In genomic region chr16:24434026-24434425, GRCm38 (mm10) we compare ENCODE assay signal across 9 mouse cellular contexts. TPM values are rescaled to one million over a fixed set of nuclear protein-coding genes. Genes with fewer than 3 reads are reported as not detected.
DNase-seq lines count a peak whose midpoint lies in the region; ATAC-seq and TF ChIP-seq lines count a peak whose summit lies in the region.
"Had no signal": no experiment of that assay in that cellular context is flagged by ENCODE, and none has a peak within 500 bp of the region (broad histone marks: within the 10 kb centered on the region; RNA-seq: fewer than 3 reads in every experiment).

No protein-coding gene starts in this region.

- peaks cover 85% of the 10 kb centered on the region for H3K4me1 ChIP-seq in heart, embryonic 12.5 days (replicated peaks)
- H3K4me1 ChIP-seq in lung, embryonic 14.5 days (ENCODE audit: insufficient read depth), result peaks cover 17% of the 10 kb centered on the region
- peaks cover 34% of the 10 kb centered on the region for H3K4me1 ChIP-seq in embryonic facial prominence, embryonic 13.5 days
- H3K4me1 ChIP-seq in neural tube, embryonic 15.5 days, result peaks cover 23% of the 10 kb centered on the region

- WGBS in heart, embryonic 12.5 days, result 18% methylated on average over 7 of the region's 7 CpGs
- WGBS in lung, embryonic 14.5 days, result 38% methylated on average over 7 of the region's 7 CpGs
- 56% methylated on average over 7 of the region's 7 CpGs for WGBS in embryonic facial prominence, embryonic 13.5 days
- WGBS in neural tube, embryonic 15.5 days, result 80% methylated on average over 7 of the region's 7 CpGs

- H3K4me3 ChIP-seq in heart, embryonic 12.5 days, result no peak overlapping the region
- H3K4me3 ChIP-seq in lung, embryonic 14.5 days (ENCODE audit: low read depth, low read length), result no peak overlapping the region
- H3K4me3 ChIP-seq in embryonic facial prominence, embryonic 13.5 days, result no peak overlapping the region
- H3K4me3 ChIP-seq in neural tube, embryonic 15.5 days (replicated peaks), result no peak overlapping the region

- H3K4me2 ChIP-seq in heart, embryonic 12.5 days, result peak overlapping the region; percentile 55
- no peak overlapping the region for H3K4me2 ChIP-seq in lung, embryonic 14.5 days
- no peak overlapping the region for H3K4me2 ChIP-seq in embryonic facial prominence, embryonic 13.5 days
- H3K4me2 ChIP-seq in neural tube, embryonic 15.5 days, result no peak overlapping the region

- peak overlapping the region; percentile 93 for H3K27ac ChIP-seq in heart, embryonic 12.5 days (ENCODE audit: poor library complexity, severe bottlenecking)
- H3K27ac ChIP-seq in lung, embryonic 14.5 days (ENCODE audit: low read depth), result peak overlapping the region; percentile 51; the same call in 1 of the 2 replicates
- H3K27ac ChIP-seq in embryonic facial prominence, embryonic 13.5 days, result peak overlapping the region; percentile 51; the same call in 1 of the 2 replicates
- peak overlapping the region; percentile 67 for H3K27ac ChIP-seq in neural tube, embryonic 15.5 days (replicated peaks)

- ATAC-seq in heart, embryonic 12.5 days (ENCODE audit: insufficient number of reproducible peaks, low FRiP score), result 0 out of 2 replicates have a peak, but pooled peaks have one; percentile 27
- no peak for ATAC-seq in lung, embryonic 14.5 days (ENCODE audit: insufficient read depth)
- ATAC-seq in embryonic facial prominence, embryonic 13.5 days (ENCODE audit: insufficient number of reproducible peaks, insufficient read depth, low FRiP score, low TSS enrichment, low read depth), result no peak
- ATAC-seq in neural tube, embryonic 15.5 days (ENCODE audit: low FRiP score), result 0 out of 2 replicates have a peak, but pooled peaks have one; percentile 23

- peak overlapping the region; percentile 56 for H3K9ac ChIP-seq in heart, embryonic 12.5 days
- H3K9ac ChIP-seq in lung, embryonic 14.5 days, result no peak overlapping the region
- no peak overlapping the region for H3K9ac ChIP-seq in embryonic facial prominence, embryonic 13.5 days
- H3K9ac ChIP-seq in neural tube, embryonic 15.5 days (replicated peaks), result no peak overlapping the region

- no peaks in the 10 kb centered on the region for H3K27me3 ChIP-seq in heart, embryonic 12.5 days (replicated peaks)
- no peaks in the 10 kb centered on the region for H3K27me3 ChIP-seq in lung, embryonic 14.5 days (ENCODE audit: insufficient read depth, low read length)
- H3K27me3 ChIP-seq in embryonic facial prominence, embryonic 13.5 days, result no peaks in the 10 kb centered on the region
- H3K27me3 ChIP-seq in neural tube, embryonic 15.5 days (replicated peaks), result no peaks in the 10 kb centered on the region

- no peaks in the 10 kb centered on the region for H3K9me3 ChIP-seq in heart, embryonic 12.5 days (replicated peaks)
- H3K9me3 ChIP-seq in lung, embryonic 14.5 days (ENCODE audit: low read depth, low read length), result no peaks in the 10 kb centered on the region
- no peaks in the 10 kb centered on the region for H3K9me3 ChIP-seq in embryonic facial prominence, embryonic 13.5 days
- no peaks in the 10 kb centered on the region for H3K9me3 ChIP-seq in neural tube, embryonic 15.5 days (replicated peaks)

- no peak for TF ChIP-seq CTCF in lung, embryonic 14.5 days (IDR thresholded peaks at IDR 0.05; ENCODE audit: low read depth)

- no peaks in the 10 kb centered on the region for H3K36me3 ChIP-seq in heart, embryonic 12.5 days
- H3K36me3 ChIP-seq in lung, embryonic 14.5 days (ENCODE audit: insufficient read depth), result no peaks in the 10 kb centered on the region
- H3K36me3 ChIP-seq in embryonic facial prominence, embryonic 13.5 days, result no peaks in the 10 kb centered on the region
- no peaks in the 10 kb centered on the region for H3K36me3 ChIP-seq in neural tube, embryonic 15.5 days

- DNase-seq in heart, adult 18-20 months, result no peak
- no peak for DNase-seq in lung, embryonic 14.5 days
- no peak for DNase-seq in lung, postnatal 36 days
- DNase-seq in B cell, adult 2 months, result no peak
- no peak for DNase-seq in left cerebral cortex, adult 11 months (ENCODE audit: low spot score)
- DNase-seq: lung, adult 2 months had no signal

RNA-seq across cellular contexts. Expression of gene Lpp, which starts 40.7 kb away (rescaled TPM):
- 50.0 and 58.0 TPM in 2 replicates for polyA plus RNA-seq in heart, embryonic 12.5 days (2016; fragmentation: Nextera tagmentation; extraction: Ambion mirVana)
- 10 to 100 TPM; 20.7 to 25.2 TPM for total RNA-seq in heart, adult 18-20 months (2021)
- polyA plus RNA-seq in lung, embryonic 14.5 days (2014; fragmentation: Nextera tagmentation; extraction: Ambion mirVana), result 72.4 and 79.9 TPM in 2 replicates
- polyA plus RNA-seq in embryonic facial prominence, embryonic 13.5 days (2015; fragmentation: Nextera tagmentation; extraction: Ambion mirVana), result 48.9 and 49.3 TPM in 2 replicates
- 10.6 and 19.5 TPM in 2 replicates for polyA plus RNA-seq in neural tube, embryonic 15.5 days (2015; fragmentation: Nextera tagmentation; extraction: Ambion mirVana)

Comparison
In these comparisons a context has a peak if more than half of its experiments do, and no peak if none do; other contexts are left out.
1. ATAC-seq: peak in heart, embryonic 12.5 days (single experiment) and neural tube, embryonic 15.5 days (single experiment); none in lung, embryonic 14.5 days (single experiment) and embryonic facial prominence, embryonic 13.5 days (single experiment).
2. Peak in every context shown above with its lines, with median percentiles within 50 percentile points of each other: H3K27ac ChIP-seq.